In the genomic region with DNA sequence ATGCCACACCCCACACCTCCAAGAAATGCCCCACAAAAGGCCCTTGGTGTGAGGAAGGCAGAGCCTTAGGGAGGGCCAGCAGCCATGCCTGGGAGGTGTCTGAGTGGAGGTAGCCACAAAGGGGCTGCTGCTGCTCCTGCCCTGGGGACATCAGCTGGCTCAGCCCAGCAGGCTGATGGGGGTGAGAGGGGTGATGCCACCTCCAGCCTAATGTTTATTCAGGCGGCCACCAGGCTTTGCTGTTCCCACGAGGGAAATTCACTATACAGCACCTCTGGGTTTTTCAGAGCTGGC, we compare ENCODE assay signal across 23 mouse cellular contexts. TPM values are rescaled to one million over a fixed set of nuclear protein-coding genes. Genes with fewer than 3 reads are reported as not detected.
DNase-seq lines count a peak whose midpoint lies in the region; ATAC-seq and TF ChIP-seq lines count a peak whose summit lies in the region.
"Had no signal": no experiment of that assay in that cellular context is flagged by ENCODE, and none has a peak within 500 bp of the region (broad histone marks: within the 10 kb centered on the region; RNA-seq: fewer than 3 reads in every experiment).

No protein-coding gene starts in this region.

- TF ChIP-seq CTCF in midbrain, postnatal 0 days (IDR thresholded peaks at IDR 0.05) = no peak

- no peak for DNase-seq in heart, embryonic 10.5 days (ENCODE audit: low spot score)
- DNase-seq in heart, postnatal 10 days = no peak
- peak; percentile 91 for DNase-seq in midbrain, embryonic 11.5 days (ENCODE audit: low spot score, missing footprints)
- no peak for DNase-seq in midbrain, postnatal 0 days (ENCODE audit: low spot score)
- no peak for DNase-seq in adrenal gland, adult 2 months
- DNase-seq in thymus, adult 18-20 months = no peak
- DNase-seq: adrenal gland, adult 8-10 months; cerebellum, adult 11-12 months; heart, postnatal 14 days; kidney, adult 9 months; kidney, postnatal 14 days; layer of hippocampus, postnatal 36 days; liver, embryonic 13.5 days; lung, embryonic 14.5 days; right cerebral cortex, adult 18-20 months; right cerebral cortex, postnatal 4 days; thymus, postnatal 14 days had no signal

- peak; percentile 49 for ATAC-seq in midbrain, embryonic 11.5 days (ENCODE audit: low FRiP score)
- ATAC-seq in midbrain, postnatal 0 days (ENCODE audit: low FRiP score) = no peak
- ATAC-seq in limb, embryonic 13.5 days (ENCODE audit: low FRiP score, low read depth) = no peak
- peak; percentile 10; the same call in 1 of the 2 replicates for ATAC-seq in neural tube, embryonic 15.5 days (ENCODE audit: low FRiP score)
- ATAC-seq: midbrain, embryonic 15.5 days had no signal

- intact Hi-C loops in heart, postnatal 10 days (cut with DNase I) = no loop called here

- peaks cover 32% of the 10 kb centered on the region for H3K4me1 ChIP-seq in heart, embryonic 10.5 days
- peaks cover 16% of the 10 kb centered on the region for H3K4me1 ChIP-seq in midbrain, embryonic 11.5 days (ENCODE audit: control insufficient read depth, insufficient read depth, low read length)
- H3K4me1 ChIP-seq in midbrain, postnatal 0 days (ENCODE audit: insufficient read depth, low read length) = no peaks in the 10 kb centered on the region
- peaks cover 36% of the 10 kb centered on the region for H3K4me1 ChIP-seq in limb, embryonic 13.5 days
- peaks cover 13% of the 10 kb centered on the region for H3K4me1 ChIP-seq in neural tube, embryonic 15.5 days
- H3K4me1 ChIP-seq: liver, embryonic 13.5 days; midbrain, embryonic 15.5 days had no signal

- H3K4me3 ChIP-seq in heart, embryonic 10.5 days = no peak overlapping the region
- no peak overlapping the region for H3K4me3 ChIP-seq in midbrain, embryonic 11.5 days (ENCODE audit: low read depth, low read length)
- H3K4me3 ChIP-seq in midbrain, postnatal 0 days (ENCODE audit: low read depth, low read length) = no peak overlapping the region
- no peak overlapping the region for H3K4me3 ChIP-seq in limb, embryonic 13.5 days
- no peak overlapping the region for H3K4me3 ChIP-seq in neural tube, embryonic 15.5 days (replicated peaks)
- H3K4me3 ChIP-seq: heart, embryonic 12.5 days; liver, embryonic 13.5 days; midbrain, embryonic 15.5 days had no signal

- H3K36me3 ChIP-seq in heart, embryonic 10.5 days = peaks cover 62% of the 10 kb centered on the region
- no peaks in the 10 kb centered on the region for H3K36me3 ChIP-seq in midbrain, embryonic 11.5 days (ENCODE audit: control insufficient read depth, insufficient read depth, low read length)
- H3K36me3 ChIP-seq in midbrain, postnatal 0 days (ENCODE audit: insufficient read depth, low read length) = no peaks in the 10 kb centered on the region
- H3K36me3 ChIP-seq in limb, embryonic 13.5 days = peaks cover 14% of the 10 kb centered on the region
- no peaks in the 10 kb centered on the region for H3K36me3 ChIP-seq in neural tube, embryonic 15.5 days
- H3K36me3 ChIP-seq: liver, embryonic 13.5 days; midbrain, embryonic 15.5 days had no signal

- WGBS in heart, embryonic 10.5 days = 65% methylated on average over 2 of the region's 2 CpGs
- 42% methylated on average over 2 of the region's 2 CpGs for WGBS in midbrain, embryonic 11.5 days
- 54% methylated on average over 2 of the region's 2 CpGs for WGBS in midbrain, postnatal 0 days
- 30% methylated on average over 2 of the region's 2 CpGs for WGBS in limb, embryonic 13.5 days
- 27% methylated on average over 2 of the region's 2 CpGs for WGBS in neural tube, embryonic 15.5 days

- H3K4me2 ChIP-seq in midbrain, embryonic 11.5 days = no peak overlapping the region
- no peak overlapping the region for H3K4me2 ChIP-seq in midbrain, postnatal 0 days (ENCODE audit: low read depth, low read length, poor library complexity, severe bottlenecking)
- no peak overlapping the region for H3K4me2 ChIP-seq in limb, embryonic 13.5 days (replicated peaks)
- no peak overlapping the region for H3K4me2 ChIP-seq in neural tube, embryonic 15.5 days
- H3K4me2 ChIP-seq: heart, embryonic 12.5 days; hindbrain, embryonic 14.5 days; liver, embryonic 13.5 days; lung, embryonic 14.5 days; midbrain, embryonic 15.5 days had no signal

- H3K9ac ChIP-seq in midbrain, embryonic 11.5 days (ENCODE audit: low read length) = no peak overlapping the region
- H3K9ac ChIP-seq in midbrain, postnatal 0 days (replicated peaks; ENCODE audit: low read length, poor library complexity, severe bottlenecking) = no peak overlapping the region
- H3K9ac ChIP-seq in limb, embryonic 13.5 days = 0 out of 2 replicates have a peak overlapping the region, but pooled peaks have one; percentile 19
- H3K9ac ChIP-seq in neural tube, embryonic 15.5 days (replicated peaks) = no peak overlapping the region
- H3K9ac ChIP-seq: heart, embryonic 12.5 days; hindbrain, embryonic 14.5 days; liver, embryonic 13.5 days; lung, embryonic 14.5 days; midbrain, embryonic 15.5 days had no signal

- peak overlapping the region; percentile 57; the same call in 1 of the 2 replicates for H3K27ac ChIP-seq in heart, embryonic 10.5 days
- H3K27ac ChIP-seq in midbrain, embryonic 11.5 days (ENCODE audit: low read depth, low read length) = no peak overlapping the region
- no peak overlapping the region for H3K27ac ChIP-seq in midbrain, postnatal 0 days (ENCODE audit: low read depth, low read length)
- H3K27ac ChIP-seq in limb, embryonic 13.5 days = no peak overlapping the region
- no peak overlapping the region for H3K27ac ChIP-seq in neural tube, embryonic 15.5 days (replicated peaks)
- H3K27ac ChIP-seq: hindbrain, embryonic 14.5 days; liver, embryonic 13.5 days; midbrain, embryonic 15.5 days had no signal

- no peaks in the 10 kb centered on the region for H3K27me3 ChIP-seq in heart, embryonic 10.5 days (ENCODE audit: insufficient read depth, poor library complexity, severe bottlenecking)
- no peaks in the 10 kb centered on the region for H3K27me3 ChIP-seq in midbrain, embryonic 11.5 days (ENCODE audit: control insufficient read depth, insufficient read depth, low read length)
- H3K27me3 ChIP-seq in midbrain, postnatal 0 days (ENCODE audit: insufficient read depth, low read length) = no peaks in the 10 kb centered on the region
- H3K27me3 ChIP-seq in limb, embryonic 13.5 days = no peaks in the 10 kb centered on the region
- H3K27me3 ChIP-seq in neural tube, embryonic 15.5 days (replicated peaks) = no peaks in the 10 kb centered on the region
- H3K27me3 ChIP-seq: heart, embryonic 12.5 days; midbrain, embryonic 15.5 days had no signal

- H3K9me3 ChIP-seq in heart, embryonic 10.5 days = no peaks in the 10 kb centered on the region
- H3K9me3 ChIP-seq in midbrain, embryonic 11.5 days (ENCODE audit: control insufficient read depth, low read length) = no peaks in the 10 kb centered on the region
- H3K9me3 ChIP-seq in midbrain, postnatal 0 days (ENCODE audit: low read length) = no peaks in the 10 kb centered on the region
- no peaks in the 10 kb centered on the region for H3K9me3 ChIP-seq in limb, embryonic 13.5 days
- H3K9me3 ChIP-seq in neural tube, embryonic 15.5 days (replicated peaks) = no peaks in the 10 kb centered on the region
- H3K9me3 ChIP-seq: heart, embryonic 12.5 days; liver, embryonic 13.5 days; midbrain, embryonic 15.5 days had no signal

RNA-seq across cellular contexts. Expression of a gene that starts 12.8 kb away (rescaled TPM):
- polyA plus RNA-seq in heart, embryonic 10.5 days (2016; fragmentation: Nextera tagmentation; extraction: Ambion mirVana) = 31.4 and 51.0 TPM in 2 replicates
- total RNA-seq in heart, postnatal 10 days (2021) = 10 to 100 TPM; 23.4 to 26.6 TPM
- polyA plus RNA-seq in midbrain, embryonic 11.5 days (2014; fragmentation: Nextera tagmentation; extraction: Ambion mirVana) = 5.1 and 5.8 TPM in 2 replicates
- 5.9 and 6.1 TPM in 2 replicates for total RNA-seq in midbrain, postnatal 0 days (2014; rRNA removed)
- polyA plus RNA-seq in midbrain, postnatal 0 days (2015; fragmentation: Nextera tagmentation; extraction: Ambion mirVana) = 3.1 and 3.5 TPM in 2 replicates
- 43.3 and 49.2 TPM in 2 replicates for polyA plus RNA-seq in limb, embryonic 13.5 days (2015; fragmentation: Nextera tagmentation; extraction: Ambion mirVana)
- polyA plus RNA-seq in neural tube, embryonic 15.5 days (2015; fragmentation: Nextera tagmentation; extraction: Ambion mirVana) = 7.0 and 8.0 TPM in 2 replicates
- total RNA-seq in adrenal gland, adult 2 months (2021) = 1 to 10 TPM; 5.0 to 7.9 TPM
- 11.3 and 12.3 TPM in 2 replicates for polyA plus RNA-seq in adrenal gland, adult 2 months (2012; rRNA removed)
- total RNA-seq: MEL had no signal

Comparison
In these comparisons a context has a peak if more than half of its experiments do, and no peak if none do; other contexts are left out.
1. ATAC-seq: peak in midbrain, embryonic 11.5 days (single experiment) and neural tube, embryonic 15.5 days (single experiment); none in midbrain, postnatal 0 days (single experiment) and limb, embryonic 13.5 days (single experiment).